Mouse (Mus musculus) limb, embryonic 14.5 days (tissue): ENCODE data around the gene Pigv. TPM values are rescaled to one million over a fixed set of nuclear protein-coding genes. Genes with fewer than 3 reads are reported as not detected.
A peak's percentile ranks its signal among the peaks of the same experiment; 100 is the strongest.

Experiments used
- ATAC-seq: fragments of 200-750 bp; cut with Nextera tagmentation; 2 replicates; pipeline ENCODE4 v1.8.0; 2017; ENCODE audit warnings: low read depth, moderate number of reproducible peaks, moderate TSS enrichment; ENCODE audit not compliant: low FRiP score
- DNase-seq: peaks from one replicate; pipeline ENCODE4 v3.0.0-alpha.2; 2015; ENCODE audit warnings: low spot score
- H3K27ac ChIP-seq: fragments of 300-500 bp; sonication (generic); replicated peaks from 2 replicates; pipeline ENCODE4 v1.5.1; 2014; ENCODE audit warnings: low read depth, mild to moderate bottlenecking, low read length, moderate library complexity, mixed read lengths
- H3K27me3 ChIP-seq: fragments of 300-500 bp; sonication (generic); 2 replicates; pipeline ENCODE4 v1.6.1; 2014; ENCODE audit warnings: low read length, mixed read lengths; ENCODE audit not compliant: control insufficient read depth, insufficient read depth
- H3K36me3 ChIP-seq: fragments of 300-500 bp; sonication (generic); 2 replicates; pipeline ENCODE4 v1.6.1; 2014; ENCODE audit warnings: mild to moderate bottlenecking, low read length, moderate library complexity, mixed read lengths; ENCODE audit not compliant: control insufficient read depth, insufficient read depth
- H3K4me1 ChIP-seq: fragments of 300-500 bp; sonication (generic); 2 replicates; pipeline ENCODE4 v1.6.1; 2014; ENCODE audit warnings: antibody characterized with exemption, low read length, mixed read lengths; ENCODE audit not compliant: control insufficient read depth, insufficient read depth
- H3K4me2 ChIP-seq: fragments of 300-500 bp; sonication (generic); replicated peaks from 2 replicates; pipeline ENCODE4 v1.6.1; 2014; ENCODE audit warnings: low read depth, mild to moderate bottlenecking, low read length, moderate library complexity; ENCODE audit not compliant: severe bottlenecking
- H3K4me3 ChIP-seq: fragments of 300-500 bp; sonication (generic); replicated peaks from 2 replicates; pipeline ENCODE4 v1.5.1; 2014; ENCODE audit warnings: low read length
- H3K9ac ChIP-seq: fragments of 300-500 bp; sonication (generic); 2 replicates; pipeline ENCODE4 v1.6.1; 2014; ENCODE audit warnings: mild to moderate bottlenecking, low read depth, low read length, moderate library complexity; ENCODE audit not compliant: severe bottlenecking
- H3K9me3 ChIP-seq: fragments of 300-500 bp; sonication (generic); 2 replicates; pipeline ENCODE4 v1.6.1; 2016; ENCODE audit warnings: low read length; ENCODE audit not compliant: control insufficient read depth
- POLR2A ChIP-seq: fragments of 200-500 bp; IDR thresholded peaks from 2 replicates; pipeline ENCODE4 v1.8.0; 2012; ENCODE audit warnings: inconsistent platforms, mild to moderate bottlenecking, moderate library complexity, borderline replicate concordance; ENCODE audit not compliant: insufficient read depth, insufficient read length; ENCODE audit errors: extremely low read depth
- WGBS: fragments of 180-500 bp; shearing (Covaris S2); extraction: QIAGEN DNeasy Blood & Tissue Kit; methylation state at CpG from one replicate; pipeline ENCODE4 v1.1.7; 2014; 5-methylcytosine and 5-hydroxymethylcytosine counted together
- polyA plus RNA-seq, 2 experiments: library from polyadenylated mRNA; depleted of rRNA in 1 of 2; stranded (reverse) in 1 of 2; unstranded in 1 of 2; fragments of >200 nt; fragmentation: Nextera tagmentation in 1 of 2; extraction: Ambion mirVana in 1 of 2; gene quantifications; 2 replicates each; pipeline versions ENCODE4 v1.2.1 to v1.2.3; 2012 to 2014

The Pigv gene
- polyA plus RNA-seq, 2 experiments: 10.9 to 12.2 TPM

- H3K27ac ChIP-seq: no peak overlapping the region
- no peaks in the 10 kb centered on the region for H3K9me3 ChIP-seq
- H3K4me2 ChIP-seq: no peak overlapping the region
- H3K9ac ChIP-seq: no peak overlapping the region
- H3K4me3 ChIP-seq: no peak overlapping the region
- H3K27me3 ChIP-seq: no peaks in the 10 kb centered on the region
- H3K36me3 ChIP-seq: peaks cover 98% of the 10 kb centered on the region
- H3K4me1 ChIP-seq: peaks cover 11% of the 10 kb centered on the region
- DNase-seq (peak; percentile 82), ATAC-seq (peak; percentile 34; the same call in 1 of the 2 replicates)
- 16% methylated on average over 5 of the region's 5 CpGs for WGBS
- TF ChIP-seq POLR2A: no peak
These were observed 17.8 kb upstream of the Pigv start for GRCm38 (mm10) chr4:133690252-133690651.

GRCm38 (mm10) chr4:133688417-133689067, 16.1 kb upstream of the Pigv start:
- H3K4me1 ChIP-seq: peaks cover 11% of the 10 kb centered on the region
- no peak for TF ChIP-seq POLR2A
- no peaks in the 10 kb centered on the region for H3K27me3 ChIP-seq
- no peak overlapping the region for H3K4me3 ChIP-seq
- H3K27ac ChIP-seq: no peak overlapping the region
- H3K36me3 ChIP-seq: peaks cover 98% of the 10 kb centered on the region
- 59% methylated on average over 7 of the region's 7 CpGs for WGBS
- peak; percentile 43 for DNase-seq
- 0 out of 2 replicates have a peak, but pooled peaks have one; percentile 14 for ATAC-seq
- H3K9ac ChIP-seq: no peak overlapping the region
- no peak overlapping the region for H3K4me2 ChIP-seq
- no peaks in the 10 kb centered on the region for H3K9me3 ChIP-seq

- WGBS: 78% methylated on average over 5 of the region's 5 CpGs
- no peak for TF ChIP-seq POLR2A
- no peak for ATAC-seq
These were observed 14.7 kb upstream of the Pigv start for GRCm38 (mm10) chr4:133687126-133687525.

GRCm38 (mm10) chr4:133686512-133686911, 14.1 kb upstream of the Pigv start:
- H3K9ac ChIP-seq: no peak overlapping the region
- H3K27me3 ChIP-seq: no peaks in the 10 kb centered on the region
- ATAC-seq: no peak
- H3K27ac ChIP-seq: no peak overlapping the region
- H3K9me3 ChIP-seq: no peaks in the 10 kb centered on the region
- H3K4me3 ChIP-seq: no peak overlapping the region
- peaks cover 8% of the 10 kb centered on the region for H3K4me1 ChIP-seq
- no peak overlapping the region for H3K4me2 ChIP-seq
- DNase-seq: no peak
- TF ChIP-seq POLR2A: no peak
- peaks cover 97% of the 10 kb centered on the region for H3K36me3 ChIP-seq
- WGBS: 88% methylated on average over 11 of the region's 11 CpGs

More at GRCm38 (mm10) chr4:133687126-133687525, 14.7 kb upstream of the Pigv start:
- DNase-seq: no peak
- H3K4me3 ChIP-seq: no peak overlapping the region
- no peaks in the 10 kb centered on the region for H3K9me3 ChIP-seq
- H3K27ac ChIP-seq: no peak overlapping the region
- no peak overlapping the region for H3K4me2 ChIP-seq
- H3K4me1 ChIP-seq: peaks cover 11% of the 10 kb centered on the region
- no peak overlapping the region for H3K9ac ChIP-seq
- H3K36me3 ChIP-seq: peaks cover 97% of the 10 kb centered on the region
- no peaks in the 10 kb centered on the region for H3K27me3 ChIP-seq

GRCm38 (mm10) chr4:133680206-133680786, 7.8 kb upstream of the Pigv start:
- ATAC-seq (no peak), DNase-seq (no peak)
- H3K4me3 ChIP-seq: no peak overlapping the region
- no peaks in the 10 kb centered on the region for H3K27me3 ChIP-seq
- WGBS: 85% methylated on average over 14 of the region's 14 CpGs
- H3K9me3 ChIP-seq: no peaks in the 10 kb centered on the region
- H3K4me2 ChIP-seq: no peak overlapping the region
- peaks cover 63% of the 10 kb centered on the region for H3K36me3 ChIP-seq
- peaks cover 9% of the 10 kb centered on the region for H3K4me1 ChIP-seq
- no peak overlapping the region for H3K9ac ChIP-seq
- TF ChIP-seq POLR2A: no peak
- H3K27ac ChIP-seq: no peak overlapping the region

- Histone ChIP-seq H3K9me3 (no peaks in the 10 kb centered on the region), H3K4me1 (peaks cover 10% of the 10 kb centered on the region), H3K4me3 (no peak overlapping the region), H3K4me2 (no peak overlapping the region), H3K27ac (no peak overlapping the region), H3K27me3 (no peaks in the 10 kb centered on the region), H3K9ac (no peak overlapping the region), H3K36me3 (peaks cover 56% of the 10 kb centered on the region)
- no peak for DNase-seq
- no peak for TF ChIP-seq POLR2A
- ATAC-seq: no peak
- 85% methylated on average over 7 of the region's 7 CpGs for WGBS
These were observed 7.2 kb upstream of the Pigv start for GRCm38 (mm10) chr4:133679629-133680028.
